Mouse (Mus musculus) G1E (cell line): ENCODE measurements around the gene Rnf114. TPM values are rescaled to one million over a fixed set of nuclear protein-coding genes. Genes with fewer than 3 reads are reported as not detected.

Experiments
- ATAC-seq: 2 replicates; pipeline ENCODE4 v1.8.0; 2016; ENCODE audit warnings: mild to moderate bottlenecking; ENCODE audit not compliant: insufficient number of reproducible peaks, poor library complexity, low FRiP score, severe bottlenecking; ENCODE audit errors: extremely low read depth
- DNase-seq: peaks from one replicate; pipeline ENCODE4 v3.0.0; 2012; ENCODE audit warnings: low spot score
- H3K27me3 ChIP-seq: 2 replicates; pipeline ENCODE4 v1.6.1; 2012; ENCODE audit warnings: mild to moderate bottlenecking, low read length, inconsistent platforms; ENCODE audit not compliant: insufficient read depth
- H3K36me3 ChIP-seq: replicated peaks from 2 replicates; pipeline ENCODE3; 2012; ENCODE audit warnings: mild to moderate bottlenecking, inconsistent platforms
- H3K4me1 ChIP-seq: 2 replicates; pipeline ENCODE4 v1.6.1; 2012; ENCODE audit warnings: low read depth, low read length, inconsistent platforms, mixed read lengths; ENCODE audit not compliant: insufficient read depth
- H3K4me3 ChIP-seq: 2 replicates; pipeline ENCODE4 v1.5.1; 2012; ENCODE audit warnings: low read depth, mild to moderate bottlenecking, inconsistent platforms, low read length, moderate library complexity, mixed read lengths
- H3K9me3 ChIP-seq: replicated peaks from 2 replicates; pipeline ENCODE4 v1.6.1; 2012; ENCODE audit warnings: inconsistent platforms
- CTCF ChIP-seq: IDR thresholded peaks from 2 replicates; pipeline ENCODE4 v1.5.1; 2012; ENCODE audit warnings: low read depth, low read length, inconsistent platforms, mixed read lengths
- GATA1 ChIP-seq: IDR thresholded peaks from 2 replicates; pipeline ENCODE4 v1.6.1; 2012; ENCODE audit warnings: borderline replicate concordance, low read length, inconsistent platforms, mixed read lengths
- GATA2 ChIP-seq: IDR thresholded peaks from 2 replicates; pipeline ENCODE4 v1.6.1; 2012; ENCODE audit warnings: low read depth, low read length, inconsistent platforms, borderline replicate concordance
- POLR2AphosphoS5 ChIP-seq: IDR thresholded peaks from 2 replicates; pipeline ENCODE4 v1.6.1; 2012; ENCODE audit warnings: low read depth, low read length, inconsistent platforms; ENCODE audit not compliant: insufficient replicate concordance
- TAL1 ChIP-seq: conservative IDR thresholded peaks from 2 replicates; pipeline ENCODE4 v1.6.1; 2012; ENCODE audit warnings: low read depth, low read length, inconsistent platforms, mixed read lengths
- polyA plus RNA-seq: library from polyadenylated mRNA; stranded (reverse); fragments of >175 nt; gene quantifications from 2 replicates; pipeline ENCODE4 v1.2.3, GENCODE M21; 2012
- total RNA-seq, 2 experiments: library from RNA; stranded (forward) in 1 of 2; stranded (reverse) in 1 of 2; fragments of 200-1000 nt in 1 of 2; fragments of >200 nt in 1 of 2; fragmentation: Nextera tagmentation in 1 of 2; gene quantifications; 2 replicates each; pipeline ENCODE4 v1.2.3; 2014 to 2017

The Rnf114 gene
- total and polyA plus RNA-seq, 3 experiments, result 18.4 to 41.5 (median 32.1) TPM

GRCm38 (mm10) chr2:167470611-167471010 lies 21.8 kb upstream of the Rnf114 start:
- Histone ChIP-seq H3K4me3 (no peak overlapping the region), H3K9me3 (no peaks in the 10 kb centered on the region), H3K4me1 (peaks cover 5% of the 10 kb centered on the region), H3K27me3 (no peaks in the 10 kb centered on the region), H3K36me3 (peaks cover 97% of the 10 kb centered on the region)
- TF ChIP-seq POLR2AphosphoS5, result no peak
- TF ChIP-seq CTCF, result no peak
- TF ChIP-seq GATA2, result no peak
- no peak for TF ChIP-seq GATA1
- TF ChIP-seq TAL1, result no peak
- DNase-seq (no peak), ATAC-seq (no peak)

GRCm38 (mm10) chr2:167471585-167471984 lies 20.9 kb upstream of the Rnf114 start:
- Histone ChIP-seq H3K4me1 (peaks cover 9% of the 10 kb centered on the region), H3K27me3 (no peaks in the 10 kb centered on the region), H3K4me3 (no peak overlapping the region), H3K36me3 (peaks cover 97% of the 10 kb centered on the region), H3K9me3 (no peaks in the 10 kb centered on the region)
- no peak for ATAC-seq
- DNase-seq, result no peak
- no peak for TF ChIP-seq CTCF
- TF ChIP-seq POLR2AphosphoS5, result no peak
- TF ChIP-seq GATA1, result no peak
- TF ChIP-seq GATA2, result no peak
- TF ChIP-seq TAL1, result no peak

- Histone ChIP-seq H3K36me3 (peaks cover 93% of the 10 kb centered on the region), H3K27me3 (no peaks in the 10 kb centered on the region), H3K9me3 (no peaks in the 10 kb centered on the region), H3K4me1 (peaks cover 9% of the 10 kb centered on the region), H3K4me3 (no peak overlapping the region)
- no peak for TF ChIP-seq POLR2AphosphoS5
- TF ChIP-seq TAL1, result no peak
- no peak for TF ChIP-seq GATA2
- no peak for TF ChIP-seq CTCF
- no peak for TF ChIP-seq GATA1
- DNase-seq, result no peak
- ATAC-seq, result no peak
Measured at GRCm38 (mm10) chr2:167474218-167474617, 18.2 kb upstream of the Rnf114 start.

- no peak for ATAC-seq
- H3K36me3 ChIP-seq, result peaks cover 93% of the 10 kb centered on the region
- H3K27me3 ChIP-seq, result no peaks in the 10 kb centered on the region
Measured at GRCm38 (mm10) chr2:167475596-167475995, 16.8 kb upstream of the Rnf114 start.

GRCm38 (mm10) chr2:167476200-167476688 lies 16.2 kb upstream of the Rnf114 start:
- Histone ChIP-seq H3K27me3 (no peaks in the 10 kb centered on the region), H3K9me3 (no peaks in the 10 kb centered on the region), H3K4me3 (no peak overlapping the region), H3K4me1 (peaks cover 9% of the 10 kb centered on the region), H3K36me3 (peaks cover 93% of the 10 kb centered on the region)
- no peak for ATAC-seq
- TF ChIP-seq POLR2AphosphoS5 (no peak), GATA1 (no peak), GATA2 (no peak), CTCF (no peak), TAL1 (no peak)
- no peak for DNase-seq

More at GRCm38 (mm10) chr2:167475596-167475995, 16.8 kb upstream of the Rnf114 start:
- no peak overlapping the region for H3K4me3 ChIP-seq
- peaks cover 9% of the 10 kb centered on the region for H3K4me1 ChIP-seq
- no peaks in the 10 kb centered on the region for H3K9me3 ChIP-seq
- DNase-seq, result no peak
- no peak for TF ChIP-seq CTCF
- TF ChIP-seq GATA2, result no peak
- TF ChIP-seq TAL1, result no peak
- TF ChIP-seq POLR2AphosphoS5, result no peak; the same call in 1 of the 2 replicates
- no peak for TF ChIP-seq GATA1

GRCm38 (mm10) chr2:167476762-167477161 lies 15.7 kb upstream of the Rnf114 start:
- ATAC-seq (no peak), DNase-seq (no peak)
- Histone ChIP-seq H3K9me3 (no peaks in the 10 kb centered on the region), H3K36me3 (peaks cover 88% of the 10 kb centered on the region), H3K27me3 (no peaks in the 10 kb centered on the region), H3K4me3 (no peak overlapping the region), H3K4me1 (peaks cover 9% of the 10 kb centered on the region)
- TF ChIP-seq CTCF (no peak), POLR2AphosphoS5 (0 out of 2 replicates have a peak, but pooled peaks have one; percentile 23), GATA2 (no peak), GATA1 (no peak), TAL1 (no peak)
